Mouse (Mus musculus): ENCODE data around the gene Dock9. TPM values are rescaled to one million over a fixed set of nuclear protein-coding genes. Genes with fewer than 3 reads are reported as not detected.

The Dock9 gene
- polyA plus RNA-seq (2012; rRNA removed): 36.0 and 39.1 TPM in 2 replicates

- peak; percentile 40 for DNase-seq (ENCODE audit: low read depth)
Observed at GRCm38 (mm10) chr14:121797457-121798410, at the start of gene Dock9. Gene Dock9, minus strand, starts transcription at chr14:121797837.

- no peak for DNase-seq (ENCODE audit: low read depth)
Observed at GRCm38 (mm10) chr14:121844486-121844885, 46.8 kb upstream of the Dock9 start.

GRCm38 (mm10) chr14:121840217-121840616, 42.6 kb upstream of the Dock9 start:
- no peak for DNase-seq (ENCODE audit: low read depth)

- DNase-seq (ENCODE audit: low read depth): no peak
Observed at GRCm38 (mm10) chr14:121838161-121838560, 40.5 kb upstream of the Dock9 start.

- DNase-seq (ENCODE audit: low read depth): no peak
Observed at GRCm38 (mm10) chr14:121833001-121833520, 35.4 kb upstream of the Dock9 start.

GRCm38 (mm10) chr14:121829816-121830442, 32.3 kb upstream of the Dock9 start:
- no peak for DNase-seq (ENCODE audit: low read depth)

- no peak for DNase-seq (ENCODE audit: low read depth)
Observed at GRCm38 (mm10) chr14:121827091-121827490, 29.5 kb upstream of the Dock9 start.

DNA sequence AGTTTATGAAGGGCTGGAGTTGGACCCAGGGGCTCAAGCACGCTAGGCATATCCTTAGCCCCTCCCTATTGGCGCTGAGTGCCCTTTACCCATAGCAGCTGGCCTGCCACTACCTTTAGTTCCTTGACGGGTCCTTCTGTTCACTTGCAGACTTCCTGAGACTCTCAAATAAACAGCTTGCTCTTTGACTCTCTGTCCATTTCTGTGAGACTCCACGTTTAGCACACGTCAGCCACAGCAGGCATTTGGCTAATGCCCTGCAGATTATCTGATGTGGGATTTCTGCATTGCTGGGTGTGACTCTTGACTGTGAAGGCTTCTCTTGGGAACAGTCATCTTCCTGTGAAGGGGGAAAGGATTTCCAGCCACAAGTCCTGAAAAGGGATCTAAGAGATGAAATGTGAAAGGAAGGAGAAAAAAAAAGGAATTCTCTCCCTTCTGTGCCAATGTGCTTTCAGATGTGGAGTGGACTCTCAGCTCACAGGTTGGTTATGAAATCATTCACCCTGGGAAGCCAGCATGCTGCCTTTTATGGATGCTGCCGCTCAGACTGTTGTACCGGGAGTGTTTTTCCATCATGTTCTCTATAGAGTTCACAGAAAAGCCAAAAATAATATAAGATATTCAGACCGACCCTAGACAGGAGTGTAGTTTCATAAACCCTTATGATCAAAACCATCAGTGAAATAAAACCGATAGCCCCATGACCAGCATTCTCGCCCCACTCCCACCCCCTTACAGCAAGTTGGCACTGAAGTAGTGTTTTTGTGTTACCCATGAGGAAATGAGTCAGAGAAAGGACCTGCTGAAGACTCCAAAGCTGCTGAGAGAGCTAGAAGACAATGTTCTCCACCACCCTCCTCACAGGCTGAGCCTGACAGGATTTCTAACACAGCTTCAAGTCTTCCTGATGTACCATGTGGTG, 28.1 kb upstream of the Dock9 start:
- DNase-seq (ENCODE audit: low read depth): no peak

DNA sequence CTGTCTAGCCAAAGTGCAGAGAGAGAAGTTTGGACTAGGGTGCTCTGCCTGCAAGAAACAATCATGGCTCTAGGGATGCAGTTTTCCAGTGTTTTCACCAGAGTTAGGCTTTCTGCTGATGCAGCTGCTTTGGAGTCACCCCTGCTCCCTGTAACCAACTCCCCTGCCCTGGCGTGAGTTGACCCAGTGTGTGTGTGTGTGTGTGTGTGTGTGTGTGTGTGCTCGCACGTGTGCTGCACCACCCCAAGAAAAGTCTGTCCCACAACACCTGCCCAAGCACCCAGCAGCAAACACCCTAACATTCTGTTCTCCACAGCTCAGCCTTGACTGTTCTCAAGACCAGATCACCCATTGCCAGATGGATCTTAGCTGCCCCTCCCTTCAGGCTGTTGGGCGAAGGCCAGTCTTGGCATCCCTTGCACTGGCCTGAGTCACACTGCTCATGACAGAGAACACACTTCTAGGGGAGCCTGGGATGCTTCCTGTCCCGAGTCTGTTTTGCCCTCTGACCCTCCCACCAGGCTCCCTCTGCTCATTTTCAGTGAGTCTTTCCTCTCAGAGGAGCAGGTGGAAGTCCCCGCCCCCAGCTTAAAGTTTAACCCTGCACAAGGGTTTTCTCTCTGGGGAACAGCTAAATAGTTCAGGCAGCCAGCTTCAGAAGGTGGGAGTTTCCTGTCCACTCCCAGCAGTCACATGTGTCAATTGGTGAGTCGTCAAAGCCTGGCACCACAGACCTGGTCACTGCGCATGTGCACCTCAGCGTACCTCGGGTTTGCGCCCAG, 26.9 kb upstream of the Dock9 start:
- no peak for DNase-seq (ENCODE audit: low read depth)

- DNase-seq (ENCODE audit: low read depth): no peak
Observed at GRCm38 (mm10) chr14:121822997-121823396, 25.4 kb upstream of the Dock9 start.

- DNase-seq (ENCODE audit: low read depth): no peak
Observed at GRCm38 (mm10) chr14:121822506-121822905, 24.9 kb upstream of the Dock9 start.

GRCm38 (mm10) chr14:121806791-121807190, 9.2 kb upstream of the Dock9 start:
- DNase-seq (ENCODE audit: low read depth): no peak

DNA sequence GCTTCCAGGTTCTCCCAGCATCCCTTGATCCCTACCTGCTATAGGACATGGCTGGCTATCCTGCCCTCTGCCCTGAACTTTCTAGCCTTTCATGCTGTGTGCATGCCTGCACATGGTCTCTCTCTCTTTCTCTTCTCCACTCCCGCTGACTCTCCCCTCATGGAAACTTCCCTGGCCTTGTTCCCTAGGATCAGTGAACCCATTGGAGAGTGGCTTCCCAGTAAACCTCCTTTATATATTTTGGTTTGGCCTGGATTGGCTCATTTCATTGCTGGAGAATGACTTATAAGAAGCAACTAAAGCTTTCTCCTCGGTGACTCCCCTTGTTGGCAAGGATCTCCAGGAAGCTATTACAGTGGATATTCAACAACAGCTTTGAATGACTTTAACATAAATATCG, 8.7 kb upstream of the Dock9 start:
- DNase-seq (ENCODE audit: low read depth): no peak

- DNase-seq (ENCODE audit: low read depth): no peak
Observed at GRCm38 (mm10) chr14:121804461-121804860, 6.8 kb upstream of the Dock9 start.

GRCm38 (mm10) chr14:121800962-121801361, 3.3 kb upstream of the Dock9 start:
- DNase-seq (ENCODE audit: low read depth): no peak

- DNase-seq (ENCODE audit: low read depth): no peak
Observed at GRCm38 (mm10) chr14:121799112-121799511, 1.5 kb upstream of the Dock9 start.

- DNase-seq (ENCODE audit: low read depth): peak; percentile 70
Observed at GRCm38 (mm10) chr14:121798411-121798799, 768 bp upstream of the Dock9 start.

GRCm38 (mm10) chr14:121796571-121797456, 823 bp downstream of the Dock9 start:
- no peak for DNase-seq (ENCODE audit: low read depth)

DNA sequence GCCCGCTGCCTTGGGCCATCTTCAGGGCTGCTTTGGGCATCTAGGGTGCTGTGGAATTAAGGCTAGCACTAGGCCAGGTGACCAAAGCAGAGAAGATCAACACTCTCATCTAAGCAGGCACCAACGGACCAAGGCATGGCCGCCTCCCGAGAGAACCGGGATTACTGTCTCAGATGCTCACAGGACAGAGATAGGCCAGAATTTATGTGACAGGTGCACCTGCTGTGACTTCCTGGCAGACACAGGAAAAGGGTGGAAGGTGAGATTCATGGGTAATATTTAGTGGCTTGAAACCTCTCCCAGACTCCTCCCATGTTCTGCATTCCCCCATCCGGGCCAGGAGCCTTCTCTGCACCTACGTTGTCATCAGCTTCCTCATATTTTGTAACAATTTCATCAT, 2.1 kb downstream of the Dock9 start:
- peak; percentile 24 for DNase-seq (ENCODE audit: low read depth)

GRCm38 (mm10) chr14:121793639-121794038, 4.0 kb downstream of the Dock9 start:
- DNase-seq (ENCODE audit: low read depth): no peak

Measured in gonadal fat pad, adult 2 months (tissue).